Comparison of ENCODE assay signal across 27 mouse cellular contexts in genomic region chr6:30352762-30353161, GRCm38 (mm10). TPM values are rescaled to one million over a fixed set of nuclear protein-coding genes. Genes with fewer than 3 reads are reported as not detected.
DNase-seq lines count a peak whose midpoint lies in the region; ATAC-seq and TF ChIP-seq lines count a peak whose summit lies in the region.
"Had no signal": no experiment of that assay in that cellular context is flagged by ENCODE, and none has a peak within 500 bp of the region (broad histone marks: within the 10 kb centered on the region; RNA-seq: fewer than 3 reads in every experiment).

No protein-coding gene starts in this region.

- H3K9me3 ChIP-seq in G1E (replicated peaks), result no peaks in the 10 kb centered on the region
- H3K9me3 ChIP-seq: embryonic facial prominence, embryonic 10.5 days; embryonic facial prominence, embryonic 15.5 days; forebrain, embryonic 12.5 days; heart, embryonic 15.5 days; limb, embryonic 12.5 days; midbrain, embryonic 12.5 days; neural tube, embryonic 15.5 days had no signal

- H3K27me3 ChIP-seq in G1E (ENCODE audit: insufficient read depth, low read length), result peaks cover 7% of the 10 kb centered on the region
- H3K27me3 ChIP-seq: embryonic facial prominence, embryonic 15.5 days; forebrain, embryonic 12.5 days; heart, embryonic 15.5 days; limb, embryonic 12.5 days; midbrain, embryonic 12.5 days; neural tube, embryonic 15.5 days had no signal

- no peaks in the 10 kb centered on the region for H3K36me3 ChIP-seq in G1E (replicated peaks)
- H3K36me3 ChIP-seq: embryonic facial prominence, embryonic 10.5 days; embryonic facial prominence, embryonic 15.5 days; forebrain, embryonic 12.5 days; heart, embryonic 15.5 days; limb, embryonic 12.5 days; midbrain, embryonic 12.5 days; neural tube, embryonic 15.5 days had no signal

- TF ChIP-seq CTCF in G1E (IDR thresholded peaks at IDR 0.05; ENCODE audit: low read depth, low read length), result no peak

- ATAC-seq in G1E (ENCODE audit: extremely low read depth, insufficient number of reproducible peaks, low FRiP score, poor library complexity, severe bottlenecking), result no peak
- ATAC-seq in inflammation-experienced regulatory T-cells, adult 6 months, result peak; percentile 71
- ATAC-seq: forebrain, postnatal 0 days; hindbrain, embryonic 16.5 days; intestine, embryonic 16.5 days had no signal

- no peak overlapping the region for H3K4me3 ChIP-seq in G1E (ENCODE audit: low read depth, low read length)
- H3K4me3 ChIP-seq: embryonic facial prominence, embryonic 10.5 days; embryonic facial prominence, embryonic 15.5 days; forebrain, embryonic 12.5 days; heart, embryonic 15.5 days; limb, embryonic 12.5 days; midbrain, embryonic 12.5 days; neural tube, embryonic 15.5 days had no signal

- peaks cover 42% of the 10 kb centered on the region for H3K4me1 ChIP-seq in G1E (ENCODE audit: insufficient read depth, low read depth, low read length)
- H3K4me1 ChIP-seq: forebrain, embryonic 12.5 days; limb, embryonic 12.5 days; midbrain, embryonic 12.5 days; neural tube, embryonic 15.5 days had no signal

- DNase-seq in thymus, postnatal 14 days, result peak; percentile 30
- DNase-seq in thymus, postnatal 25 days, result no peak
- peak; percentile 12 for DNase-seq in G1E (ENCODE audit: low spot score)
- DNase-seq in layer of hippocampus, postnatal 25 days (ENCODE audit: extremely low spot score in 1 of 2, low spot score in 1 of 2), result no peak
- DNase-seq in urinary bladder, postnatal 36 days (ENCODE audit: low spot score in 2 of 2), result no peak
- DNase-seq: adrenal gland, adult 2 months; B cell, adult 2 months; cerebellum, adult 8-10 months; cerebellum, postnatal 25 days; forebrain, postnatal 0 days; gastrocnemius, postnatal 14 days; kidney, adult 9 months; kidney, postnatal 14 days; layer of hippocampus, adult 9-11 months; lung, postnatal 36 days; right cerebral cortex, postnatal 25 days; spleen, adult 18-20 months had no signal

RNA-seq across cellular contexts. Expression of gene Zc3hc1, which starts 38.1 kb away (rescaled TPM):
- total RNA-seq in G1E (2014; fragmentation: Nextera tagmentation), result 22.0 and 34.2 TPM in 2 replicates
- 44.5 and 53.0 TPM in 2 replicates for total RNA-seq in G1E (2017)
- 63.6 and 71.3 TPM in 2 replicates for polyA plus RNA-seq in G1E (2012)
- polyA plus RNA-seq in inflammation-experienced regulatory T-cells, adult 6 months (2017; shearing (Covaris generic)), result 10 to 100 TPM; 34.5 to 58.1 (median 44.4) TPM
- 10 to 100 TPM; 25.2 to 27.2 TPM for total RNA-seq in layer of hippocampus, postnatal 25 days (2021)

RNA-seq across cellular contexts. Expression of gene Ube2h, which starts 48.4 kb away (rescaled TPM):
- 32.0 and 48.0 TPM in 2 replicates for total RNA-seq in G1E (2014; fragmentation: Nextera tagmentation)
- total RNA-seq in G1E (2017), result 17.0 and 23.0 TPM in 2 replicates
- polyA plus RNA-seq in G1E (2012), result 38.7 and 56.7 TPM in 2 replicates
- 100 to 1,000 TPM; 108 to 123 (median 115) TPM for polyA plus RNA-seq in inflammation-experienced regulatory T-cells, adult 6 months (2017; shearing (Covaris generic))
- total RNA-seq in layer of hippocampus, postnatal 25 days (2021), result 10 to 100 TPM; 84.6 to 92.2 TPM

RNA-seq across cellular contexts. Expression of gene Klhdc10, which starts 48.9 kb away (rescaled TPM):
- total RNA-seq in G1E (2014; fragmentation: Nextera tagmentation) (45.7 and 48.8 TPM in 2 replicates), G1E (2017) (30.2 and 33.3 TPM in 2 replicates)
- polyA plus RNA-seq in G1E (2012), result 19.9 and 25.8 TPM in 2 replicates
- polyA plus RNA-seq in inflammation-experienced regulatory T-cells, adult 6 months (2017; shearing (Covaris generic)), result 1 to 10 TPM in 2 of 3 experiments, under 1 TPM in 1; 0.94 to 3.8 (median 2.2) TPM
- 100 to 1,000 TPM; 109 to 110 TPM for total RNA-seq in layer of hippocampus, postnatal 25 days (2021)

Comparison
In these comparisons a context has a peak if more than half of its experiments do, and no peak if none do; other contexts are left out.
1. DNase-seq: peak in thymus, postnatal 14 days (single experiment) and G1E (single experiment); none in thymus, postnatal 25 days (single experiment), layer of hippocampus, postnatal 25 days (0 of 2) and urinary bladder, postnatal 36 days (0 of 2).